Mouse (Mus musculus): Measurements from ENCODE around the gene Gmcl1.

Gene Gmcl1

DNA sequence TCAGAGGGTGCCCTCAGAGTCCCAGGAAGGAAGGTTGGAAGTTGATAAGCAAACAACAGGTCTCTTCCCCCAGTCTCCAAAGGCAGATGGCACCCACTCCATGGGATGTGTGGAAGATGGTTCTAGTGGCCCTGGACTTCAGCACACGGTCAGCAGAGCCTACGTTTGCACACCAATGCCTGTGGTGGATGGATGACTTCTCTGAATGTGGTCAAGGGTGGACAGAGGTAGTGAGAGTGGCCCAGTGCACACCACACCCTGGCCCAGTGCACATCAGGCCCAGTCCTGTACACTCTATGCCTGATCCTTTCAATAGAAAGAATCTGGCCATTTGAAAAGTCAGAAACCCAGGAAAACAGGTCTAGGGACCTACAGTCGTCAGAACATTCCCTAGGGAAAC lies 74.7 kb downstream of the Gmcl1 start:
- no peak for DNase-seq

- no peak for DNase-seq
Measured at GRCm38 (mm10) chr6:86654270-86654916, 78.8 kb downstream of the Gmcl1 start.

GRCm38 (mm10) chr6:86653026-86653425 lies 80.2 kb downstream of the Gmcl1 start:
- DNase-seq = no peak

DNA sequence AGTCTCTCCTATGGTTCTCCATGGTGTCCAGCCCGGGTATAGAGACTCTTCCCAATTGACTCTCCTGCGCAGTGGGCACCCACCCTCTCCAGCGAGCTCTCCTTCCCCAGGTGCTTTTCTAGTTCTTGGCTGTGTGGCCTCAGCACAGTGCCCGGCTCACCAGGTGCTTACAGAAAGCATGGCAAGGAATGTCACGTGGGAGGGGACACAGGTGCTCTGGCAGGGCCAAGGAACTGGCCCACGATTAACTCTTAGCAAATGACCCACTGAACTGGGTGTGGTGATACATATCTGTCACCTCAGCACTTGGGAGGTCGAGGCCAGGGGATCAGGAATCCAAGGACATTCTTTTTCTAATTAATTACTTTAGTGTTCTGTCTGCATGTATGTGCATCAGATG lies 87.0 kb downstream of the Gmcl1 start:
- no peak for DNase-seq

DNA sequence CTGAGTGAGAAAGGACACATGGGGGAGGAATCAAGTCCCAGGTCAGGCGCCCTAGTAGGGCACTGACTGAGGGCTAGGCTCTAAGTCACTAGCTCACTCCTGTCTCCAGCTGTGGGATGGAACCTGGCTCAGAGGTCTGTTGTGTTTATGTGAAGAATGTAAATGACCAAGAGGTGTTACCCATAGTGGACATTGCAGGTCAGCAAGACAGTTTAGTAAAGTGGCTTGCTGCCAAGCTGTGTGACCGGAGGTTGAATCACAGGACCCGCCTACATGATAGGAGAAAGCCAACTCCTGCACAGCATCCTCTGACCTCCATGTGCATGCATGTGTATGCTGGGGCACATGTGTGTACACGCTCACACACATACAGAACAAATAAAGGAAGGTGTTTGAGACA lies 87.6 kb downstream of the Gmcl1 start:
- no peak for DNase-seq

DNA sequence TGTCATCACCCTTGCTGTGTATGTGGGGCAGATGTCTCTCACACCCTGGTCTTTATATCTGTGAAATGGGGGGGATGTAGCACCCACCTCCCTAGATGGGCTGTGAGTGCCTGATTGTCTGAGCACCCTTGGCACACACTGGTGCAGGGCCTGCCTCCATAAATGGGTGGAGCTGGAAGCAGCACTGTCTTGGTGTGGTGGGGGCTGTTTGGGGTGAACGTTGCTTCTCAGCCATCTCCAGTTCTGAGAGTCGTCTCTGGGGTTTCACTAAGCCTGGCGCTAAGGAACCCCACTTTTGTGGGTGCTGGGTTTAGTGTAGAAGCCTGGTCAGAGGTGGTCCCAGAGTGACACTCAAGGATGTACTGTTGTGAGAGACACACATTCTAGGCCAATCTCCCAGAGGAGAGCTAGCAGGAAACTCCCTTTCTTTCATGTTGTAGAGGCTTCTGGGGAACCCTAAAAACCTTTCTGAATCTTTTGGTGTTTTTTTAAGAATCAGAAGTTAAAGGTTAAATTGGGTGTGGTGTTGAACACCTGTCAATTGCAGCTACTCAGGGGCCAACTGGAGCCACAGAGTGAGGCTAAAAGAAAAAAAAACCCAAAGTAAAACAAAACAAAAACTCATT lies 88.3 kb downstream of the Gmcl1 start:
- peak; percentile 78 for DNase-seq
